Mouse (Mus musculus) embryonic facial prominence, embryonic 11.5 days (tissue): ENCODE measurements around the gene Arhgap42. TPM values are rescaled to one million over a fixed set of nuclear protein-coding genes. Genes with fewer than 3 reads are reported as not detected.

Source experiments
- ATAC-seq: fragments of 200-750 bp; cut with Nextera tagmentation; replicated peaks from 2 replicates; pipeline ENCODE4 v1.8.0; 2017; ENCODE audit warnings: low read depth; ENCODE audit not compliant: insufficient number of reproducible peaks, low FRiP score, low TSS enrichment
- DNase-seq: peaks from one replicate; pipeline ENCODE4 v3.0.0-alpha.2; 2015; ENCODE audit warnings: low spot score
- H3K27ac ChIP-seq: fragments of 300-500 bp; sonication (generic); replicated peaks from 2 replicates; pipeline ENCODE4 v1.5.1; 2014; ENCODE audit warnings: mild to moderate bottlenecking, low read depth, low read length, control low read depth
- H3K27me3 ChIP-seq: fragments of 300-500 bp; sonication (generic); 2 replicates; pipeline ENCODE4 v1.6.1; 2014; ENCODE audit warnings: mild to moderate bottlenecking, low read length, moderate library complexity, mixed read lengths; ENCODE audit not compliant: control insufficient read depth, insufficient read depth
- H3K36me3 ChIP-seq: fragments of 300-500 bp; sonication (generic); replicated peaks from 2 replicates; pipeline ENCODE4 v1.6.1; 2014; ENCODE audit warnings: low read depth, mild to moderate bottlenecking, low read length, moderate library complexity, mixed read lengths; ENCODE audit not compliant: control insufficient read depth, insufficient read depth
- H3K4me1 ChIP-seq: fragments of 300-500 bp; sonication (generic); 2 replicates; pipeline ENCODE4 v1.6.1; 2014; ENCODE audit warnings: low read length, mixed read lengths; ENCODE audit not compliant: control insufficient read depth, insufficient read depth
- H3K4me2 ChIP-seq: fragments of 300-500 bp; sonication (generic); 2 replicates; pipeline ENCODE4 v1.6.1; 2014; ENCODE audit warnings: low read depth, mild to moderate bottlenecking, control low read depth, low read length, moderate library complexity
- H3K4me3 ChIP-seq: fragments of 300-500 bp; sonication (generic); 2 replicates; pipeline ENCODE4 v1.5.1; 2014; ENCODE audit warnings: low read depth, low read length, control low read depth
- H3K9ac ChIP-seq: fragments of 300-500 bp; sonication (generic); replicated peaks from 2 replicates; pipeline ENCODE4 v1.6.1; 2014; ENCODE audit warnings: mild to moderate bottlenecking, control low read depth, low read length
- H3K9me3 ChIP-seq: fragments of 300-500 bp; sonication (generic); replicated peaks from 2 replicates; pipeline ENCODE4 v1.6.1; 2016; ENCODE audit warnings: mild to moderate bottlenecking, low read length, inconsistent platforms, mixed read lengths; ENCODE audit not compliant: control insufficient read depth
- WGBS: fragments of 180-500 bp; shearing (Covaris S2); extraction: QIAGEN DNeasy Blood & Tissue Kit; methylation state at CpG from one replicate; pipeline ENCODE4 v1.1.7; 2014; 5-methylcytosine and 5-hydroxymethylcytosine counted together
- polyA plus RNA-seq: library from polyadenylated mRNA; unstranded; fragments of >200 nt; fragmentation: Nextera tagmentation; extraction: Ambion mirVana; gene quantifications from 2 replicates; pipeline ENCODE4 v1.2.1, GENCODE M21; 2014

The Arhgap42 gene
- polyA plus RNA-seq, 1 experiment from 2014 or later = 38.9 TPM

- Histone ChIP-seq H3K27me3 (no peaks in the 10 kb centered on the region), H3K27ac (no peak overlapping the region), H3K4me2 (no peak overlapping the region), H3K4me1 (no peaks in the 10 kb centered on the region), H3K9me3 (no peaks in the 10 kb centered on the region), H3K36me3 (no peaks in the 10 kb centered on the region), H3K4me3 (no peak overlapping the region), H3K9ac (no peak overlapping the region)
- no peak for ATAC-seq
- no peak for DNase-seq
- 91% methylated on average over 3 of the region's 3 CpGs for WGBS
Measured at GRCm38 (mm10) chr9:9221950-9222486, 16.9 kb downstream of the Arhgap42 start.

DNA sequence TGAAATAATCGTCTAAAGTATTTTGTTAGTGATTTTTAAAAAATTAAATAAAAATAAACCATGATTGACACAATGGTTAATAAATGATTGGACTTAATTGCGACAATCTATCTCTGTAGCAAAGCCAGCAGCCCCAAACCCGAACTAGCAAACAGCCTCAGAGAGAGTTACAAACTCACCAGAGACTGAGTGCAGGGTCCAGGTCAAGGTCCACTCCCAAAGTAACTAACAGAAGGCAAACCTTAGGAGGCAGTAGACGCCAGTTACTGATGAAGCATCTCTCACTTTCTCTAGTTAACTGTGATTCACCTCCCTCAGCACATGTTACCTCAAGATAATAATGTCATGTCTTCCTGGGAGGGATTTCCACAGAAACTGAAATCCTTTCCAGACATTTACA lies 17.7 kb downstream of the Arhgap42 start:
- no peaks in the 10 kb centered on the region for H3K9me3 ChIP-seq
- no peak overlapping the region for H3K4me2 ChIP-seq
- H3K36me3 ChIP-seq = no peaks in the 10 kb centered on the region
- no peak overlapping the region for H3K9ac ChIP-seq
- DNase-seq = no peak
- H3K4me3 ChIP-seq = no peak overlapping the region
- ATAC-seq = no peak
- no peak overlapping the region for H3K27ac ChIP-seq
- 80% methylated on average over 4 of the region's 4 CpGs for WGBS
- H3K4me1 ChIP-seq = no peaks in the 10 kb centered on the region
- H3K27me3 ChIP-seq = no peaks in the 10 kb centered on the region

DNA sequence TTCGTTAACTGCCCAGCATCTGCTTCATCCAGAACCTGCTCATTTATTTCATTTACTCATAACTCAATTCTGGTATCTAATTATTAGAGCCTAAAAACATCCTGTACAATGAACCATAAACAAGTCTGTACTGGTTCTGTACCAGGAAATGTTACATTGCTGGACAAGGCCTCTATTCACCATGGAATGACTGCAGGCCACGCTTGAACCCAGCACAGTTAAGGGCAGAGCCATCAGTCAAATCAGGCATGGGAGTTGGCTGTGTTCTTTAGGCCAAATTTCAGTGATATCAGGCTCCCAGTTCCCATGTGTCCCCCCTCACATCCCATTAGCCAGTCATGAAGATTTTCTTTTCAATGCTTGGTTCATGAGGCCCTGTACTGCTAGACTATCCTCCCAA lies 20.6 kb downstream of the Arhgap42 start:
- Histone ChIP-seq H3K9ac (no peak overlapping the region), H3K4me1 (no peaks in the 10 kb centered on the region), H3K27me3 (no peaks in the 10 kb centered on the region), H3K9me3 (no peaks in the 10 kb centered on the region), H3K4me3 (no peak overlapping the region), H3K36me3 (no peaks in the 10 kb centered on the region), H3K27ac (no peak overlapping the region), H3K4me2 (no peak overlapping the region)
- no peak for ATAC-seq
- DNase-seq = no peak
- WGBS = 69% methylated on average over 2 of the region's 2 CpGs

DNA sequence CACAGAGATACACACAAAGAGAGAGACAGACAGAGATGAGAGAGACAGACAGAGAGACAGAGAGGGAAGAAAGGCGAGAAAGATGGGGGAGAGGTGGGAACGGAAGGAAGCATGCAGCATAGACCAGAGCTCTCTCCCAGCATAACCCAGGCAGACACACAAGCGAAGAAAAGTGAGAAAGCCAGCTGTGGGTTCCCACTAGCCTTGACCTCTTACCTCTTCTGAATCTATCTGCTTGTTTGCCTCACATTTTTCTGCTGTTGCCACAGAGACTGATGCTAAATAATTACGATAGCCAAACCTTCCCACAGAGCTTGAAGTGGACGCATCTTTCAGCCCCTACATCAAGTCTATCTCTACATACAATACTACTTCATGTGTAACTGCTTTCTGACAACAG lies 24.1 kb downstream of the Arhgap42 start:
- no peak for DNase-seq
- 75% methylated on average over 5 of the region's 5 CpGs for WGBS

DNA sequence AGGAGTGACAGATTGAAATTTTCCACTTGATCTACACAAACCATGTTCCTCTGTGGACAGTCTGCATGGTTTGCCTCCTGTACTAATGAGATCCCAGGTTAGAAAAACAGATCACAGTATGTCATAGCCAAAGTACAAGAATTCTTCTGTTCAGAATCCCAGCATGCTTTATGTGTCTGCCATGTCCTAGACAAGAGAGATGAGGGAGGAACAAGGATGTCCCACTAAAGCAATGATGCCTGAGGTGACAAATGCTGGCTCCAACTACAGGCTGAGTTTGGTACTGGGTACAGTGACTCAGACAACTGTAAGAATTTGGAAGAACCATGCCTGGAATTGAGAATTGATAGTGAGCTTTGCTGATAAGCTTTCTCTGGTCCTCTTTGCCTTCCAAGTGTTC lies 24.6 kb downstream of the Arhgap42 start:
- DNase-seq = no peak
- Histone ChIP-seq H3K27ac (no peak overlapping the region), H3K4me1 (no peaks in the 10 kb centered on the region), H3K4me3 (no peak overlapping the region), H3K9me3 (no peaks in the 10 kb centered on the region), H3K36me3 (no peaks in the 10 kb centered on the region), H3K9ac (no peak overlapping the region), H3K4me2 (no peak overlapping the region), H3K27me3 (no peaks in the 10 kb centered on the region)
- ATAC-seq = no peak

More for the DNA sequence above, 24.1 kb downstream of the Arhgap42 start:
- no peak for ATAC-seq
- no peaks in the 10 kb centered on the region for H3K9me3 ChIP-seq
- no peaks in the 10 kb centered on the region for H3K36me3 ChIP-seq
- H3K27ac ChIP-seq = no peak overlapping the region
- H3K27me3 ChIP-seq = no peaks in the 10 kb centered on the region
- no peak overlapping the region for H3K4me3 ChIP-seq
- no peak overlapping the region for H3K4me2 ChIP-seq
- H3K9ac ChIP-seq = no peak overlapping the region
- H3K4me1 ChIP-seq = no peaks in the 10 kb centered on the region

- Histone ChIP-seq H3K9ac (no peak overlapping the region), H3K36me3 (no peaks in the 10 kb centered on the region), H3K9me3 (no peaks in the 10 kb centered on the region), H3K4me3 (no peak overlapping the region), H3K27ac (no peak overlapping the region), H3K27me3 (no peaks in the 10 kb centered on the region), H3K4me1 (no peaks in the 10 kb centered on the region), H3K4me2 (no peak overlapping the region)
- ATAC-seq = no peak
- WGBS = 85% methylated on average over 3 of the region's 3 CpGs
- no peak for DNase-seq
Measured at GRCm38 (mm10) chr9:9211411-9212087, 27.4 kb downstream of the Arhgap42 start.

- DNase-seq (no peak), ATAC-seq (no peak)
- H3K9me3 ChIP-seq = no peaks in the 10 kb centered on the region
- 90% methylated on average over 2 of the region's 2 CpGs for WGBS
- H3K4me3 ChIP-seq = no peak overlapping the region
- H3K27ac ChIP-seq = no peak overlapping the region
- H3K4me2 ChIP-seq = no peak overlapping the region
- H3K36me3 ChIP-seq = no peaks in the 10 kb centered on the region
- H3K9ac ChIP-seq = no peak overlapping the region
- no peaks in the 10 kb centered on the region for H3K27me3 ChIP-seq
- H3K4me1 ChIP-seq = no peaks in the 10 kb centered on the region
Measured at GRCm38 (mm10) chr9:9210464-9210863, 28.4 kb downstream of the Arhgap42 start.

- no peak overlapping the region for H3K27ac ChIP-seq
- H3K36me3 ChIP-seq = no peaks in the 10 kb centered on the region
- no peak for DNase-seq
- no peaks in the 10 kb centered on the region for H3K9me3 ChIP-seq
- H3K4me2 ChIP-seq = no peak overlapping the region
- no peaks in the 10 kb centered on the region for H3K4me1 ChIP-seq
- H3K9ac ChIP-seq = no peak overlapping the region
- no peak overlapping the region for H3K4me3 ChIP-seq
- no peak for ATAC-seq
- no peaks in the 10 kb centered on the region for H3K27me3 ChIP-seq
Measured at GRCm38 (mm10) chr9:9208205-9208604, 30.7 kb downstream of the Arhgap42 start.
